Mouse (Mus musculus): Measurements from ENCODE around the gene Cpa4. TPM values are rescaled to one million over a fixed set of nuclear protein-coding genes. Genes with fewer than 3 reads are reported as not detected.

Cpa4 gene
- 0.83 TPM in 2 replicates for polyA plus RNA-seq (2015; fragmentation: Nextera tagmentation; extraction: Ambion mirVana)

DNA sequence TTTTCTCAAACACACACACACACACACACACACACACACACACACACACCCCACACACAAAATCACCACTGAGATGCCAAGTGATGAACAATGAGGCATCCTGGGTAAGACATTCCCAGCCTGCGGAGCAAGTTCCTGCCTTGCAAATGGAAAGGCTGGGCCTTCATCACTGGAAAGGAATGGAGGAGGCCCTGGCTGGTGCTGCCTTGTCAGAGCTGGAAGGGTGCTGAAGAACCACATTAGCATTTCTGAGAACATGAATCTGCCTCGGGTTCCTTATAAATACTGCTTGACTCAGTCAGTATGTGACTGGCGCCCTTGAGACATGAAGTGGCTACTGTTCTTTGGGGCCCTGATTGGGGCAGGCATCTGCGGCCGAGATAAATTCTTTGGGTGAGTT is at the start of gene Cpa4:
TSS of gene Cpa4 (plus strand) at position 301 of the 400 bp plus-strand sequence.
- H3K4me3 ChIP-seq (replicated peaks): no peak within 1 kb of the TSS
- WGBS: 75% methylated on average over 5 of the region's 5 CpGs
- no peak for ATAC-seq (ENCODE audit: insufficient read depth, low FRiP score, low read depth)

DNA sequence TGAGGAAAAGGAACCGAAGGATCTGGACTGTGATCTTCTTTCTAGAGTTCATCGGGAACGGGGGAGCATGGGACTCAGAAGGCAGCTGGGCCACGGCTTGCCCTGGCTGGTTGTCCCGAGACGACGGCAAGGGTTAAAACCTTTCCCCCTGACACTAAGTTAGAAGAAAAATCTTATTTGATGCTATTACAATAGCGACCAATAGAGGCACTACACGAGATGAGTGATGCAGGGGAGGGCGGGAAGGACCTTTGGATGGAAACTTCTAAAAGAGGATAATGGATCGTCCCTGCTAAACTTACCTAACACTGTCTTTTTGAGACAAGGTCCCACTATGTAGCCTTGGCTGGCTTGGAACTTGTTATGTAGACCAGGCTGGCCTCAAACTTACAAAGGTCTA is 47.8 kb upstream of the Cpa4 start:
- 67% methylated on average over 11 of the region's 11 CpGs for WGBS
- H3K4me1 ChIP-seq: no peaks in the 10 kb centered on the region
- ATAC-seq (ENCODE audit: insufficient read depth, low FRiP score, low read depth): no peak
- no peaks in the 10 kb centered on the region for H3K36me3 ChIP-seq
- no peak overlapping the region for H3K4me3 ChIP-seq (replicated peaks)
- H3K4me2 ChIP-seq: no peak overlapping the region
- H3K9ac ChIP-seq: no peak overlapping the region
- no peaks in the 10 kb centered on the region for H3K9me3 ChIP-seq
- no peak overlapping the region for H3K27ac ChIP-seq
- H3K27me3 ChIP-seq (replicated peaks): no peaks in the 10 kb centered on the region

More for the DNA sequence above, at the start of gene Cpa4:
- H3K27me3 ChIP-seq (replicated peaks): no peaks in the 10 kb centered on the region
- H3K27ac ChIP-seq: no peak within 1 kb of the TSS
- H3K4me2 ChIP-seq: no peak within 1 kb of the TSS
- no peaks in the 10 kb centered on the region for H3K36me3 ChIP-seq
- peaks cover 3% of the 10 kb centered on the region; the same call in 1 of the 2 replicates for H3K4me1 ChIP-seq
- no peak within 1 kb of the TSS for H3K9ac ChIP-seq
- H3K9me3 ChIP-seq: no peaks in the 10 kb centered on the region

DNA sequence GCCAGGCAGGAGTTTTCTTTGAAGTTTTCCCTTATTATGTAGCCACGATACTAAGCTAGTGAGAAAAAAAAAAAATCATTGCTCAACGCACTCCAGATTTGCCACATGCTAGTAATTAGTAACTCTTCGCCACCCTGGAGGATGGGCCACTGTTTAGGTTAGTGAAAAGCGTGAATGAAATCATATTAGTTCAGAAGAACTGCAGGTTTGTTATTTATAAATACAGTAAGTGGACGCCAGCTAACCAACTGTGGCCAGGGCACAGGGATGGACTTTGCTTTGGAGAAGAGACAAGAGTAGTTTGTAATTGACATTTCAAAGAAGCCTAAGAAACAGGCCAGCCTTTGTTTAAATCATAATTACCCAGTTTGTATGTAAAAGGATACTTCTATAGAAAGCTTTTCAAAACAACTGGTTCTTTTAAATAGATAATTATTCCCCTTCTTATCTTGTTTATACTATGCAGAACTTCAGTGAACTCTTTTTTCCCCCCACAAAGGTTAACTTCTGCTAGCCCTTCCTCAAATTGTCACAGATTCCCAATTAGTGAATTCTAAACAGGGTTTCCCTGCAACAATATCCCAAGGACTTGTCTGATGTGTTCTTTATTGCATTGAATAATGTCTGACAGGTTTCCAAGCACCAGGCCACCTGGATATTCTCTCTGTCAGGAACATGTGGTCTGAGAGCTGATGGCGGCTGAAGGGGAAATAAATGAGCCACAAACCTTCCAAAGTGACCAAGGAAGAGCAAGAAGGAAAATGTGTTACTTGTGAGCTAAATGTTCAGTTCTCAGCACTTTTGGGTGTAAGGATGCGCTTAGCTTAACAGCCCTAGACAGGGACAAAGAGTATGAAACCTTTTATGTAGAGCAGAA is 42.5 kb upstream of the Cpa4 start:
- Histone ChIP-seq H3K4me2 (no peak overlapping the region), H3K4me1 (peaks cover 20% of the 10 kb centered on the region; the same call in 1 of the 2 replicates), H3K27ac (peak overlapping the region; percentile 91), H3K9ac (no peak overlapping the region), H3K4me3 (replicated peaks) (no peak overlapping the region), H3K9me3 (no peaks in the 10 kb centered on the region), H3K36me3 (no peaks in the 10 kb centered on the region), H3K27me3 (replicated peaks) (no peaks in the 10 kb centered on the region)
- no peak for ATAC-seq (ENCODE audit: insufficient read depth, low FRiP score, low read depth)
- 46% methylated on average over 7 of the region's 7 CpGs for WGBS

DNA sequence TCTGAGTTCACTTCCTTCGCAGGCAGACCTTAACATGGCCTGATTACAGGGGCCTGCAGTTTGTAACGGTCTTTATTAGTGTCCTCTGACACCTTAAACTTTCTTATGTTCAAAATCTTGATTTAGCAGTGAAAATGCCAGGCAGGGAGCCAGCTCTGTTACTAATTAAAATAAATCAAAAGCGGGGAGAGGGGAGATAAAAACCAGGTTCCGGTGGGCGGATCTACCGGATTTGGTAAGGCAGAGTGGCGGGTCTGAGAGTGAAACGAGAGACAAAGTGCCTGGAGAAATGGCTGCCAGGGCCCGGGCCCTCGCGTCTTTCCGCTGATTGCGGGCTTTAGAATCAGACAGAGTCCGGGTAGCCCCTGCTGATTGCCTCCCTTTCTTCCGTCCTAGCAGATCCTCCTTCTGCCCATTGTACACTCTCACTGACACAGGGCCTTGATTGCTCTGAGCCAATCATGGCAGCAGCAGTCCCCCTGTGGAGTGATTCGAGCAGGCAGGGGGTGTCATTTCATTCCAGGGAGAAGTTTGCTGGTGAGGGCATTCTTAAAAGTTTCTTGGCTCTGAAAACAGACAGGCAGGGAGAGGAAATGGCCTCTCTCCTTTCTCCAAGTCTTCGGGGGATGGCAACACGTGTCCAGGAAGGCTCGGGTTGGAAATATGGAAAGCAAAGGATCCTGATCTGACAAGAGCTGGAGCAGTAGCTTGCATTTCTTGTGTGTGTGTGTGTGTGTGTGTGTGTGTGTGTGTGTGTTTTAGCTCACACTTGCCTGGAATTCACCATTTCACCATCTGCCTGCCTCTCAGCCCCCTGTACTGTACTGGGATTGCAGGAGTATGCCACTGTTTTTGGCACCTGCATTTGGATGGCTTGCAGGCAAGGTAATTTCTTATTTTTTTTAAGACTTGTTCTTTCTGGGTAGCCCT is 41.3 kb upstream of the Cpa4 start:
- Histone ChIP-seq H3K4me2 (peak overlapping the region; percentile 28; the same call in 1 of the 2 replicates), H3K9me3 (no peaks in the 10 kb centered on the region), H3K36me3 (no peaks in the 10 kb centered on the region), H3K4me3 (replicated peaks) (no peak overlapping the region), H3K4me1 (peaks cover 20% of the 10 kb centered on the region; the same call in 1 of the 2 replicates), H3K27me3 (replicated peaks) (no peaks in the 10 kb centered on the region), H3K27ac (peak overlapping the region; percentile 91), H3K9ac (no peak overlapping the region)
- WGBS: 22% methylated on average over 19 of the region's 19 CpGs
- no peak for ATAC-seq (ENCODE audit: insufficient read depth, low FRiP score, low read depth)

DNA sequence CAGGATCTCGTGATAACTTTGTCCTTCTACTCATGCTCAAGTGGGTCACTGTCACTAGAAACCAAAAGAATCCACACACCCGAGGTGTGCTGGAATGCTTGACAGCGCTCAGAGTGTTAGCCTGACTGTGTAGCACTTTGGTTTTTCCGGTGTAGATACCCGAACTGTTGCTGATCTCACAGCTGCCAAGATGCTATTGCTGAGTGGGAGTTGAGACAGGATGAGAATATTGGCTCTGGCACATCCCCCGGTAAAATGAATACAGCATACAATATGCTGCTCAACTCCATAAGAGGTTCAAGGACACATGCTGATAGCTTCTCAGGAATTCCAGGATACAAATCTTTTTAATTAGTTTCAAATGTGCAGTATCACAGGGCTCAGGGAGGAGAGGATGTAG is 39.4 kb upstream of the Cpa4 start:
- H3K4me1 ChIP-seq: peaks cover 20% of the 10 kb centered on the region; the same call in 1 of the 2 replicates
- WGBS: 60% methylated on average over 6 of the region's 6 CpGs
- H3K4me3 ChIP-seq (replicated peaks): no peak overlapping the region
- H3K27ac ChIP-seq: peak overlapping the region; percentile 32; the same call in 1 of the 2 replicates
- no peaks in the 10 kb centered on the region for H3K36me3 ChIP-seq
- H3K27me3 ChIP-seq (replicated peaks): no peaks in the 10 kb centered on the region
- no peak overlapping the region for H3K9ac ChIP-seq
- H3K9me3 ChIP-seq: no peaks in the 10 kb centered on the region
- no peak for ATAC-seq (ENCODE audit: insufficient read depth, low FRiP score, low read depth)
- no peak overlapping the region for H3K4me2 ChIP-seq

DNA sequence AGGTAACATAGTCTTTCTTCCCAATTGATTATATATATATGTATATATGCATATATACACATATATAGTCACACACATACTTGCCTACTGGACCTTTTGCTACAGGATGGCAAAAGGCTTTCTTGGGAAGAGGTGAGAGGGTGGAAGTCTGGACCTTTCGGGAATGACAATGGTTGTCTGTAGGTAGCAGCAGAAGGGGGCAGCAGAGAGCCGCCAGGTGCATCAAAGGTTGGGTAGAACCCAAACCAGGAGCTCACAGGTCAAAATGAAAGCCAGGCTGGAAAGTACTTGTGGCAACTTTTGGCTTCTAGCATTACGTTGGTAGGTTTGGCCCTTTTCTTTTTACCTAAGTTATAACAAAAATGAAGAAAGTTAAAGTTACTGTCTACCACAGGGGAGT is 32.8 kb upstream of the Cpa4 start:
- WGBS: 49% methylated on average over 3 of the region's 3 CpGs
- ATAC-seq (ENCODE audit: insufficient read depth, low FRiP score, low read depth): no peak
- Histone ChIP-seq H3K27me3 (replicated peaks) (no peaks in the 10 kb centered on the region), H3K9ac (no peak overlapping the region), H3K36me3 (no peaks in the 10 kb centered on the region), H3K4me2 (no peak overlapping the region), H3K9me3 (no peaks in the 10 kb centered on the region), H3K27ac (no peak overlapping the region), H3K4me3 (replicated peaks) (no peak overlapping the region), H3K4me1 (peaks cover 4% of the 10 kb centered on the region)

DNA sequence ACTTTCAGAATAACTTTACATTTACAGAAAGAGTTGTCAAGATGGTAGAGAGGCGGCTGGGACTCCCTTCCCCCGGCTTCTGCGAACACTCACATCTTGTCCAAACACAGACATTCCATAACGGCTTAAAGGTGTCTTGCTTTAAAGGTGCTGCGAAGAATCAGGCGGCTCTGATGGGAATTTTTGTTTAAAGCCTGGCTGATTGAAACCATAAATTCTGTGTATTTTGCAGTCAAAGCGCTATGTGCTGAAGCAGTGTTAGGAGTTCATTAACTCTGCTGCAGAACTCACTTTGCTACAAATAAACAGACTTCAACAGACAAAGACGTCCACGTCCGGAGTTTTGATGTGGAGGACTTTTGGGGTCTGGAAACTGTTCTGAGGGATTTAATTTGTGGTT is 29.9 kb upstream of the Cpa4 start:
- no peaks in the 10 kb centered on the region for H3K9me3 ChIP-seq

DNA sequence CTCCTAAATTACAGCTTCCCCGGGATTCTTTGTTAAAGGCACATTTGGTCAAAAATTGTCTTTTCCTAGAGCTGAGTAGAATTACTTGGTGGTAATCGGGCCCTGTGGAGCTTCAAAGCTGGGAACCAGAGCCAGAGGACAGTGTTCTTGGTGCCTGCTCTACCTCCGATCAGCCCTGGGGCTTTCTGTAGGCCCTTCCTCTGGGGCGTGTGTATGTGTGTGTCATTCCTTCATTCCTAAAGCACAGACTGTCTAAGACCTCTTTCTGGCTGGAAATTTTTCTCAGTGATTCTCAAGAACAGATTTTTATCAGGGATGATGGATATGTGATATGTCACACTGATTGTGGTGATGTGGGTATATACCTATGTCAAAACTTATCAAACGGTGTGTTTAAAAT is 29.4 kb upstream of the Cpa4 start:
- H3K4me3 ChIP-seq (replicated peaks): no peak overlapping the region
- H3K36me3 ChIP-seq: no peaks in the 10 kb centered on the region

More for the DNA sequence above, 29.9 kb upstream of the Cpa4 start:
- Histone ChIP-seq H3K4me2 (no peak overlapping the region), H3K9ac (no peak overlapping the region), H3K4me3 (replicated peaks) (no peak overlapping the region), H3K36me3 (no peaks in the 10 kb centered on the region), H3K4me1 (peaks cover 4% of the 10 kb centered on the region), H3K27ac (peak overlapping the region; percentile 71), H3K27me3 (replicated peaks) (no peaks in the 10 kb centered on the region)
- 24% methylated on average over 10 of the region's 10 CpGs for WGBS
- ATAC-seq (ENCODE audit: insufficient read depth, low FRiP score, low read depth): peak; percentile 25; the same call in 1 of the 2 replicates

DNA sequence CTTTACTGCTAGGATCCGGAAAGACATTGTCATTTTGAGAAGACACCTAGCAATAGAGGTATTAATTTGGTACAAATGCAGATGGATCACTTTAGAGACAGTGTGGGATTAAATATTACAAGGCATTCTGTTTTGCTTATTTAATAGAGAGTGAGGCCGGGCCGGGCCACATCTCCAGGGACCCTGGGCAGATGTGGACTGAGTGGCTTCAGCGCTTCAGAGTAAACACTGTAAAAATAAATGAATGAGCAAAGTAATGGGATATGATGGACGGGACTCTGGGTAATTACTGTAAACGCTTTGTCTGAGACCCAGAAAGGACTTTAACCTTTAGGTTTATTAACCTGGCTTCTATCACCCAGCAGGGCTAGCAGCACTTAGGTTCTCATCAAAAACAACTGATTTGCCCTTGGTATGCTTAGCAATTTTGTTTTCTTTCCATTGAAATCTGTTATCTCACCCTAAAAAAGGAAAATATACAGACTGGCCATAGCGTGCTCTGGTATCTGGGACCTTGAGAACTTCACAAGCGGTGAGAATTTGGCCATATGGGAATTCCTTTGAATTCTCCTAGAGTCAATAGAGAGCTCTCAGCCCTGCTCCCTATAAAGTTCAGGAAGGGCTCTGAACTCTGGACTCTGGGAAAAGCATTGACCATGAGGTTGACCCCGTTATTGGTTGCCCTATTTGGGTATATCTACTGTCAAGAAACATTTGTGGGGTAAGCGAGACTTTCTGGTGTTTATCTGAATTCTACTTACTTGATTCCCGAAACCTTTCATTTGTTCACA is 27.0 kb upstream of the Cpa4 start, which contains the start of gene Cpa2:
TSS of gene Cpa2 (plus strand) at position 574 of the 791 bp plus-strand sequence.
- no peaks in the 10 kb centered on the region for H3K36me3 ChIP-seq
- no peaks in the 10 kb centered on the region for H3K9me3 ChIP-seq
- 55% methylated on average over 11 of the region's 11 CpGs for WGBS
- H3K27me3 ChIP-seq (replicated peaks): no peaks in the 10 kb centered on the region
- no peak within 1 kb of the TSS for H3K9ac ChIP-seq
- peak; percentile 32; the same call in 1 of the 2 replicates for ATAC-seq (ENCODE audit: insufficient read depth, low FRiP score, low read depth)
- H3K4me3 ChIP-seq (replicated peaks): peak within 1 kb of the TSS; percentile 3; the same call in 1 of the 2 replicates
- no peak within 1 kb of the TSS for H3K4me2 ChIP-seq
- peaks cover 7% of the 10 kb centered on the region for H3K4me1 ChIP-seq
- peak within 1 kb of the TSS; percentile 55 for H3K27ac ChIP-seq

More for the DNA sequence above, 29.4 kb upstream of the Cpa4 start:
- H3K9me3 ChIP-seq: no peaks in the 10 kb centered on the region
- H3K27me3 ChIP-seq (replicated peaks): no peaks in the 10 kb centered on the region
- H3K4me1 ChIP-seq: peaks cover 4% of the 10 kb centered on the region
- ATAC-seq (ENCODE audit: insufficient read depth, low FRiP score, low read depth): no peak
- H3K27ac ChIP-seq: peak overlapping the region; percentile 71
- no peak overlapping the region for H3K9ac ChIP-seq
- H3K4me2 ChIP-seq: no peak overlapping the region
- 46% methylated on average over 5 of the region's 5 CpGs for WGBS

DNA sequence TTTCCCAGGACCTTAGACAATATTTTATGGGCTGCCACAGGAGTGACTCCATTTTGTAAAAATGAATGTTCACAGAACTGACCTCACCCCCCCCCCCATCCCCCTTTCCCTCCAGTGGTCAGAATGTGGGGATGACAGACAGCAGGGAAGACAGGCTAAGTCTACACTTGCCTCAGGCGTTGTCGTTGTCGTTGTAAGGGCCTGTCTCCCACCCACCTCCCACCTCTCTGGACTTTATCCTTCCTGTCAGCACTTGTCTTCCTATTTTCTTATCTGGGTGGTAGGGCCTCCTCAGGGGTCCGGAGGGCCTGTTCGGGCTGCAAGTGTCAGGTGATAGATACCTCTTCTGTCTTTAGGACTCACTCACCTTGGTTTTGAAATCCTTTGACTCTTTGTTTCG is 25.9 kb upstream of the Cpa4 start:
- Histone ChIP-seq H3K4me1 (peaks cover 14% of the 10 kb centered on the region), H3K9me3 (no peaks in the 10 kb centered on the region), H3K27me3 (replicated peaks) (no peaks in the 10 kb centered on the region), H3K27ac (no peak overlapping the region), H3K36me3 (no peaks in the 10 kb centered on the region), H3K9ac (no peak overlapping the region), H3K4me2 (no peak overlapping the region), H3K4me3 (replicated peaks) (peak overlapping the region; percentile 3; the same call in 1 of the 2 replicates)
- 56% methylated on average over 6 of the region's 6 CpGs for WGBS
- ATAC-seq (ENCODE audit: insufficient read depth, low FRiP score, low read depth): no peak

DNA sequence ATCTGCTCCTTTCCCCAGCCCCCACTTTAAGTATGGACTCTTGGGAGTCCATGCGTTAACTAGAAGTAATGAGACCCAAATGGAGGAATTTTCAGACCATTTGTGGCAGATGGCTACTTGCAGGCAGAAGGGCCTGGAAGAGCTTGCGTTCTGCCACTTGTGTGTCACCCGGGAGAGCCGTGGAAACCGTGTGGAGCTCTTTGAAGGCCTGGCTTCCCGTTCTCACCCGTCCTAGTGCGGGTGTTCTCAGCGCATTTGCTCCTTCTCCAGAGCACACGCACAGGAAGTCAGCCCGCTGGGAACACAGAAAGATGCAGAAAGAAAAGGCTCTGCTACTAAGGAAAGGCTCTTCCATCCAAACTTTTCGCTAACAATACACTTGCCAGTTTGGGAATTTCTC is 25.1 kb upstream of the Cpa4 start:
- Histone ChIP-seq H3K9me3 (no peaks in the 10 kb centered on the region), H3K4me2 (no peak overlapping the region), H3K9ac (no peak overlapping the region), H3K4me1 (peaks cover 14% of the 10 kb centered on the region), H3K4me3 (replicated peaks) (peak overlapping the region; percentile 11; the same call in 1 of the 2 replicates), H3K36me3 (no peaks in the 10 kb centered on the region), H3K27me3 (replicated peaks) (no peaks in the 10 kb centered on the region), H3K27ac (peak overlapping the region; percentile 45)
- ATAC-seq (ENCODE audit: insufficient read depth, low FRiP score, low read depth): no peak
- 51% methylated on average over 12 of the region's 12 CpGs for WGBS

Measured in stomach, embryonic 15.5 days (tissue).